Mouse (Mus musculus) ES-Bruce4 (cell line): ENCODE measurements around the gene Auts2.

Source experiments
- CTCF ChIP-seq: IDR thresholded peaks from one replicate; pipeline ENCODE4 v1.8.1; 2011; ENCODE audit warnings: low read depth, low read length
- EP300 ChIP-seq: IDR thresholded peaks from 2 replicates; pipeline ENCODE4 v1.6.1; 2011; ENCODE audit warnings: low read depth, low read length; ENCODE audit not compliant: insufficient read depth
- POLR2A ChIP-seq: IDR thresholded peaks from one replicate; pipeline ENCODE4 v1.8.1; 2011; ENCODE audit warnings: low read length; ENCODE audit not compliant: insufficient read depth

DNA sequence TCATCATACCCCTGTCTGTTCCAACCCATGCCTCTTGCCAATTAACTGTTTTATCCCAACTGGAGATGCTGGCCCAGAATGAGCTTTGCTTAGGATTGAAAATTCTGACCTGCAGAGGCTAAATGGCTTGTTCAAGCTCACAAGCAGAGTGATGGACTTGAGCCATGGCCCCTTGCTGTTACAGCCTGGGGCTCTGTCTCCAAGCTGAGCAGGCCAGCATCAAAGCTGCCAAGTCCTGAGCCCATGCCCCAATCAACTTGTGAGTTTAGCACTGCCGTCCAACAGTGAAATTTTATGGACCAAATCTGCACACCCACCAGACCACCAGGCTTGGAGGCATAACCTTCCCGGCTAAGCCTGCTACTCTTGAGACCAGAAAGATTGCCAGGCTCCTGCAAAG lies 1012.3 kb downstream of the Auts2 start:
- TF ChIP-seq CTCF (no peak), POLR2A (no peak), EP300 (no peak)
